Mouse (Mus musculus): ENCODE measurements at regions not wholly inside any gene's neighbourhood (a gene's known extent, or its start where the extent isn't known, plus 50 kb on each side); places are given as distances from the start of the nearest gene placed in this dataset.

DNA sequence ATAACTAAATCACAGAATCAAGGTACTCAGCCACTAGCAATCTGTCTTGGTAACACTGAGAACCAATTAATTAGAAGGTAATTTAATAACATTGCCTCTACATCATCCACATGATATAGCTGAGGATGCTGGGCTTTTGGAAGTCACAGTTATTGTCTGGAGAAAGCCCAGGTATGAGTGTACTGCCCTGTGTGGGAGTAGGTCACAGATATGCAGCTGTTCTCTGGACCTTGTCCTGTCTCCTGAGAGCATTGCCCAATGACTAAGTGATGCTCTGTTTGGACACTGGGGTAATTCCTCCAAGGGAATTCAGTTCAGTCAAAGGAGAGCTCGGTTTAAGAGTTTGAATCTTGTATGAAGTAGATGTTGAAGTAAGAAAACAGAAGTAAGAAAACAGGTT is 199.6 kb downstream of the Gm10260 start:
- Histone ChIP-seq H3K9ac (ENCODE audit: control insufficient read depth, low read depth, low read length, poor library complexity, severe bottlenecking) (no peak overlapping the region), H3K4me3 (ENCODE audit: control insufficient read depth in 1 of 2, insufficient read depth in 1 of 2, low read depth in 2 of 2, low read length in 2 of 2) (no peak overlapping the region), H3K79me2 (ENCODE audit: control insufficient read depth, insufficient read depth, low read length, poor library complexity) (no peaks in the 10 kb centered on the region), H3K4me1 (ENCODE audit: control insufficient read depth in 1 of 2, insufficient read depth in 2 of 2, low read length in 2 of 2) (no peaks in the 10 kb centered on the region), H3K27ac (ENCODE audit: control insufficient read depth, low read depth, low read length) (no peak overlapping the region), H3K9me3 (replicated peaks; ENCODE audit: insufficient read depth, low read length) (no peaks in the 10 kb centered on the region), H3K36me3 (ENCODE audit: control insufficient read depth in 1 of 2, insufficient read depth in 2 of 2, low read length in 2 of 2) (no peaks in the 10 kb centered on the region), H3K27me3 (ENCODE audit: control insufficient read depth in 1 of 2, insufficient read depth in 2 of 2, low read length in 2 of 2) (no peaks in the 10 kb centered on the region; a peak in 1 of 4 replicates)
- DNase-seq (ENCODE audit: low read depth, low spot score), result no peak
- no peak for TF ChIP-seq TAL1 (IDR thresholded peaks at IDR 0.05; ENCODE audit: low read length)
- no peak for TF ChIP-seq NRF1 (IDR thresholded peaks at IDR 0.05; ENCODE audit: insufficient read depth, low read depth, low read length, poor library complexity, severe bottlenecking)
- no peak for TF ChIP-seq MXI1 (IDR thresholded peaks at IDR 0.05; ENCODE audit: low read depth, low read length)
- TF ChIP-seq JUND (IDR thresholded peaks at IDR 0.05; ENCODE audit: low read depth, low read length), result no peak
- TF ChIP-seq ELF1 (IDR thresholded peaks at IDR 0.05; ENCODE audit: low read depth, low read length), result no peak

DNA sequence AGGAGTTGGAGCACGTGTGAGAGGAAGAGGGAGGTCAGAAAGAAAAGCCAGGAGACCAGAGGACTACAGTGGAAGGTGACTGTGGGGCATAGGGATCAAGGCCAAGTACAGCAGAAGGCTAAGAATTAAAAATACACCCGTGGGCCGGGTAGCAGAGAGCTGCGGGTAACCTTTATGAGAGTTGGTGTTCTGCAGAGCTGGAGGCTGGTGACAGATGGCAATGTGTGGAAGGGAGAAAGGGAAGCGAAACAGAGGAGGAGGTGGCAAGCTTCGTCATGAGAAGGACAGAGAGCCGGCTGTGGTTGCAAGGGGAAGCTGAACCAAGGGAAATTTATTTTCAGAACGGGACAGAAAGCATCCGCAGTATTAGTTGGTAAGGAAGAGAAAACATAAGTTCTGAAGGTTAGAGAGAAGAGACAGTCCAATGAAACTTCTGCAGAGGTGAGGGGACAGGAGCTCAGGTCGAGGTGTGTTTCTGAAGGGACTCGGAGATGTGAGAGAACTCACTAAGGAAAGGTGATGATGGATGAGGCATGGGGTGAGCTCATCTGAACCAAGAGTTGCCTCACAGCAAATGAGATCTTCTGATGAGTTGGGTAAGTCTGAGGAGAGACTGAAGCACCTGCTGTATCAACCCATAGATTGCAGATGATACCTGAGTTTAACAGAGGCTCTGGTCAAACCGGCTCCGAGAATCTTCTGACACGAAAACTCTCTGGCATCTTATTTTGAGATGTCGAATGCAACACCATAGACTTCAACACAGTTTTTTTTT is 200.6 kb downstream of the Gm10260 start:
- H3K79me2 ChIP-seq (ENCODE audit: control insufficient read depth, insufficient read depth, low read length, poor library complexity), result no peaks in the 10 kb centered on the region
- H3K27ac ChIP-seq (ENCODE audit: control insufficient read depth, low read depth, low read length), result no peak overlapping the region
- H3K27me3 ChIP-seq (ENCODE audit: control insufficient read depth in 1 of 2, insufficient read depth in 2 of 2, low read length in 2 of 2), result no peaks in the 10 kb centered on the region; a peak in 1 of 4 replicates
- TF ChIP-seq NRF1 (IDR thresholded peaks at IDR 0.05; ENCODE audit: insufficient read depth, low read depth, low read length, poor library complexity, severe bottlenecking) (no peak), CHD1 (IDR thresholded peaks at IDR 0.05; ENCODE audit: low read depth, low read length) (no peak), NELFE (IDR thresholded peaks at IDR 0.05; ENCODE audit: low read depth, low read length) (no peak), RCOR1 (IDR thresholded peaks at IDR 0.05; ENCODE audit: low read depth, low read length) (no peak), MAZ (IDR thresholded peaks at IDR 0.05; ENCODE audit: low read depth, low read length) (no peak), GATA1 (IDR thresholded peaks at IDR 0.05; ENCODE audit: low read depth, low read length) (no peak), CHD2 (IDR thresholded peaks at IDR 0.05; ENCODE audit: low read length) (no peak), POLR2AphosphoS5 (IDR thresholded peaks at IDR 0.05; ENCODE audit: borderline replicate concordance, low read depth, low read length) (no peak), MAFK (IDR thresholded peaks at IDR 0.05; ENCODE audit: borderline replicate concordance, low read depth, low read length) (no peak), TBP (IDR thresholded peaks at IDR 0.05; ENCODE audit: low read depth, low read length) (no peak), USF1 (IDR thresholded peaks at IDR 0.05; ENCODE audit: low read depth, low read length) (no peak), RAD21 (IDR thresholded peaks at IDR 0.05; ENCODE audit: low read depth, low read length) (no peak), SMC3 (IDR thresholded peaks at IDR 0.05; ENCODE audit: low read depth, low read length) (no peak), MEF2A (IDR thresholded peaks at IDR 0.05; ENCODE audit: extremely low read depth, insufficient replicate concordance, low read depth, low read length, poor library complexity, severe bottlenecking) (no peak), POLR2A (IDR thresholded peaks at IDR 0.05; ENCODE audit: control insufficient read depth in 1 of 2, insufficient read depth in 1 of 2, low read depth in 1 of 2, low read length in 2 of 2, poor library complexity in 1 of 2) (no peak), JUND (IDR thresholded peaks at IDR 0.05; ENCODE audit: low read depth, low read length) (no peak), MYB (IDR thresholded peaks at IDR 0.05; ENCODE audit: low read depth, low read length) (no peak), ETS1 (IDR thresholded peaks at IDR 0.05; ENCODE audit: low read depth, low read length) (no peak)
- H3K9ac ChIP-seq (ENCODE audit: control insufficient read depth, low read depth, low read length, poor library complexity, severe bottlenecking), result no peak overlapping the region
- H3K4me3 ChIP-seq (ENCODE audit: control insufficient read depth in 1 of 2, insufficient read depth in 1 of 2, low read depth in 2 of 2, low read length in 2 of 2), result no peak overlapping the region
- H3K4me1 ChIP-seq (ENCODE audit: control insufficient read depth in 1 of 2, insufficient read depth in 2 of 2, low read length in 2 of 2), result no peaks in the 10 kb centered on the region
- no peaks in the 10 kb centered on the region for H3K36me3 ChIP-seq (ENCODE audit: control insufficient read depth in 1 of 2, insufficient read depth in 2 of 2, low read length in 2 of 2)
- no peaks in the 10 kb centered on the region for H3K9me3 ChIP-seq (replicated peaks; ENCODE audit: insufficient read depth, low read length)
- no peak for DNase-seq (ENCODE audit: low read depth, low spot score)

Data from MEL (cell line).